Mouse (Mus musculus): ENCODE data around the gene Hemk1.
A peak's percentile ranks its signal among the peaks of the same experiment; 100 is the strongest.

Gene Hemk1

GRCm38 (mm10) chr9:107338172-107338883, at the start of gene Hemk1:
Gene Hemk1 (minus strand): TSS chr9:107338350.
- peaks cover 21% of the 10 kb centered on the region for H3K27me3 ChIP-seq (ENCODE audit: insufficient read depth, low read length)
- H3K4me3 ChIP-seq (replicated peaks; ENCODE audit: low read length): peak within 1 kb of the TSS; percentile 88
- peaks cover 29% of the 10 kb centered on the region for H3K36me3 ChIP-seq (ENCODE audit: insufficient read depth, low read length)
- TF ChIP-seq NANOG (IDR thresholded peaks at IDR 0.05; ENCODE audit: borderline replicate concordance, low read length) (no peak), CTCF (conservative IDR thresholded peaks at IDR 0.05; ENCODE audit: low read length) (no peak), POU5F1 (IDR thresholded peaks at IDR 0.05; ENCODE audit: borderline replicate concordance, low read length) (no peak; the same call in 1 of the 2 replicates)
- no peaks in the 10 kb centered on the region for H3K9me3 ChIP-seq (ENCODE audit: low read length)
- peaks cover 40% of the 10 kb centered on the region for H3K4me1 ChIP-seq (replicated peaks; ENCODE audit: low read depth, low read length)

- Histone ChIP-seq H3K27me3 (ENCODE audit: insufficient read depth, low read length) (peaks cover 44% of the 10 kb centered on the region), H3K4me3 (replicated peaks; ENCODE audit: low read length) (no peak overlapping the region), H3K9me3 (ENCODE audit: low read length) (no peaks in the 10 kb centered on the region), H3K36me3 (ENCODE audit: insufficient read depth, low read length) (no peaks in the 10 kb centered on the region), H3K4me1 (replicated peaks; ENCODE audit: low read depth, low read length) (peaks cover 24% of the 10 kb centered on the region)
- no peak for TF ChIP-seq POU5F1 (IDR thresholded peaks at IDR 0.05; ENCODE audit: borderline replicate concordance, low read length)
- no peak for TF ChIP-seq NANOG (IDR thresholded peaks at IDR 0.05; ENCODE audit: borderline replicate concordance, low read length)
- TF ChIP-seq CTCF (conservative IDR thresholded peaks at IDR 0.05; ENCODE audit: low read length): no peak
Measured at GRCm38 (mm10) chr9:107387708-107388107, 49.6 kb upstream of the Hemk1 start.

GRCm38 (mm10) chr9:107386722-107387121, 48.6 kb upstream of the Hemk1 start:
- Histone ChIP-seq H3K4me3 (replicated peaks; ENCODE audit: low read length) (no peak overlapping the region), H3K4me1 (replicated peaks; ENCODE audit: low read depth, low read length) (peaks cover 34% of the 10 kb centered on the region), H3K9me3 (ENCODE audit: low read length) (no peaks in the 10 kb centered on the region), H3K27me3 (ENCODE audit: insufficient read depth, low read length) (peaks cover 50% of the 10 kb centered on the region), H3K36me3 (ENCODE audit: insufficient read depth, low read length) (no peaks in the 10 kb centered on the region)
- no peak for TF ChIP-seq POU5F1 (IDR thresholded peaks at IDR 0.05; ENCODE audit: borderline replicate concordance, low read length)
- no peak for TF ChIP-seq NANOG (IDR thresholded peaks at IDR 0.05; ENCODE audit: borderline replicate concordance, low read length)
- TF ChIP-seq CTCF (conservative IDR thresholded peaks at IDR 0.05; ENCODE audit: low read length): peak; percentile 69

- H3K36me3 ChIP-seq (ENCODE audit: insufficient read depth, low read length): no peaks in the 10 kb centered on the region
- peaks cover 22% of the 10 kb centered on the region for H3K4me1 ChIP-seq (replicated peaks; ENCODE audit: low read depth, low read length)
- H3K9me3 ChIP-seq (ENCODE audit: low read length): no peaks in the 10 kb centered on the region
- no peak overlapping the region for H3K4me3 ChIP-seq (replicated peaks; ENCODE audit: low read length)
- H3K27me3 ChIP-seq (ENCODE audit: insufficient read depth, low read length): peaks cover 68% of the 10 kb centered on the region
- TF ChIP-seq NANOG (IDR thresholded peaks at IDR 0.05; ENCODE audit: borderline replicate concordance, low read length) (no peak), POU5F1 (IDR thresholded peaks at IDR 0.05; ENCODE audit: borderline replicate concordance, low read length) (no peak), CTCF (conservative IDR thresholded peaks at IDR 0.05; ENCODE audit: low read length) (no peak)
Measured at GRCm38 (mm10) chr9:107384396-107384795, 46.2 kb upstream of the Hemk1 start.

DNA sequence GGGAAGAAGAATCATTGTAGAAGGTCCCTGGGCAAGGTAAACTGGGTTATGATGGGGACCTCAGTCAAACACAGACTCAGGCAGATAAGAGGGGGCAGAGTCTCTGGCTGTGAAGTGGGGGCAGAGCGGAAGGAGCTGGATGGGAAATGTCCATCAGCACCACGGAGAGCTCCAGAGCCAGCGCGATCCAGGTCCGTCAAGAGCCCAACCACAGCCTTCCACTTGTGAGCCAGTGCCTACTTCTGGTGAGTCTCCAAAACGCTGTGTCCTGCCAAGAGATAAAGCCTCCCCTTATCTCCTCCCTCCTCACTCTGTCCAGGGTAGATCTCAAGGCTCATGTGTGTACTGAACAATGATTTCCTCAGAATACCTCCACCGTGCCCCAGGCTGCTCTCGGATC, 43.6 kb upstream of the Hemk1 start:
- H3K4me3 ChIP-seq (replicated peaks; ENCODE audit: low read length): no peak overlapping the region

GRCm38 (mm10) chr9:107377961-107378512, 39.9 kb upstream of the Hemk1 start:
- H3K4me3 ChIP-seq (replicated peaks; ENCODE audit: low read length): peak overlapping the region; percentile 73
- H3K9me3 ChIP-seq (ENCODE audit: low read length): no peaks in the 10 kb centered on the region
- H3K36me3 ChIP-seq (ENCODE audit: insufficient read depth, low read length): no peaks in the 10 kb centered on the region
- peaks cover 71% of the 10 kb centered on the region for H3K27me3 ChIP-seq (ENCODE audit: insufficient read depth, low read length)
- TF ChIP-seq NANOG (IDR thresholded peaks at IDR 0.05; ENCODE audit: borderline replicate concordance, low read length) (no peak), POU5F1 (IDR thresholded peaks at IDR 0.05; ENCODE audit: borderline replicate concordance, low read length) (no peak), CTCF (conservative IDR thresholded peaks at IDR 0.05; ENCODE audit: low read length) (no peak)
- H3K4me1 ChIP-seq (replicated peaks; ENCODE audit: low read depth, low read length): peaks cover 54% of the 10 kb centered on the region

More for the DNA sequence above, 43.6 kb upstream of the Hemk1 start:
- Histone ChIP-seq H3K36me3 (ENCODE audit: insufficient read depth, low read length) (no peaks in the 10 kb centered on the region), H3K9me3 (ENCODE audit: low read length) (no peaks in the 10 kb centered on the region), H3K27me3 (ENCODE audit: insufficient read depth, low read length) (peaks cover 85% of the 10 kb centered on the region), H3K4me1 (replicated peaks; ENCODE audit: low read depth, low read length) (peaks cover 24% of the 10 kb centered on the region)
- no peak for TF ChIP-seq NANOG (IDR thresholded peaks at IDR 0.05; ENCODE audit: borderline replicate concordance, low read length)
- no peak for TF ChIP-seq CTCF (conservative IDR thresholded peaks at IDR 0.05; ENCODE audit: low read length)
- no peak for TF ChIP-seq POU5F1 (IDR thresholded peaks at IDR 0.05; ENCODE audit: borderline replicate concordance, low read length)

GRCm38 (mm10) chr9:107375451-107375850, 37.3 kb upstream of the Hemk1 start:
- TF ChIP-seq CTCF (conservative IDR thresholded peaks at IDR 0.05; ENCODE audit: low read length): no peak
- TF ChIP-seq NANOG (IDR thresholded peaks at IDR 0.05; ENCODE audit: borderline replicate concordance, low read length): no peak
- no peaks in the 10 kb centered on the region for H3K9me3 ChIP-seq (ENCODE audit: low read length)
- H3K27me3 ChIP-seq (ENCODE audit: insufficient read depth, low read length): peaks cover 46% of the 10 kb centered on the region
- no peaks in the 10 kb centered on the region for H3K36me3 ChIP-seq (ENCODE audit: insufficient read depth, low read length)
- peak overlapping the region; percentile 69 for H3K4me3 ChIP-seq (replicated peaks; ENCODE audit: low read length)
- H3K4me1 ChIP-seq (replicated peaks; ENCODE audit: low read depth, low read length): peaks cover 59% of the 10 kb centered on the region

DNA sequence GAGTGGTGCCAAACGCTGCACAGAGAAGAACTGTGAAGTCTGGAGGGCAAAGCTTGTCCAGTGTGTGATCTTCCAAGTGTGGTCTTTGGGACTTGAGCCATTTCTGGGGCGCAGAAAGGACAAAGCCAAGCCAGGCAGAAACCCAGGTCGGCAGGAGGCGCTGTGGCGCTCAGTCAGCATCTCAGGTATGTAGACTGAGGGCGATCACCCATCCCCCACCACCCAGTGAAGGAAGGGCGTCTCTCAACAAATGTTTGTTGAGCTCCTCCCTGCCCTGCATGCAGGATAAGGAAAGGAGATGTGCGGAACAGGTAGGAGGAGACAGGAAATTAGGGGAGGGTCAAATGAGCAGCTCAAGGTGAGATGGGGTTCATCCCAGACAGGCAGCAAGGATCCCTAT, 36.5 kb upstream of the Hemk1 start:
- TF ChIP-seq NANOG (IDR thresholded peaks at IDR 0.05; ENCODE audit: borderline replicate concordance, low read length) (no peak), POU5F1 (IDR thresholded peaks at IDR 0.05; ENCODE audit: borderline replicate concordance, low read length) (no peak), CTCF (conservative IDR thresholded peaks at IDR 0.05; ENCODE audit: low read length) (peak; percentile 82)
- peaks cover 63% of the 10 kb centered on the region for H3K4me1 ChIP-seq (replicated peaks; ENCODE audit: low read depth, low read length)
- no peaks in the 10 kb centered on the region for H3K9me3 ChIP-seq (ENCODE audit: low read length)
- peaks cover 38% of the 10 kb centered on the region for H3K27me3 ChIP-seq (ENCODE audit: insufficient read depth, low read length)
- H3K4me3 ChIP-seq (replicated peaks; ENCODE audit: low read length): peak overlapping the region; percentile 69
- no peaks in the 10 kb centered on the region for H3K36me3 ChIP-seq (ENCODE audit: insufficient read depth, low read length)

All from E14TG2a.4 (cell line).